Mouse (Mus musculus): ENCODE measurements around the gene Lmntd2. TPM values are rescaled to one million over a fixed set of nuclear protein-coding genes. Genes with fewer than 3 reads are reported as not detected.

Gene Lmntd2
- total and polyA plus RNA-seq, 3 experiments = 0.49 to 1.6 (median 0.93) TPM

- Histone ChIP-seq H3K9me3 (replicated peaks) (no peaks in the 10 kb centered on the region), H3K36me3 (replicated peaks) (peaks cover 34% of the 10 kb centered on the region), H3K4me1 (ENCODE audit: insufficient read depth, low read depth, low read length) (peaks cover 52% of the 10 kb centered on the region), H3K27me3 (ENCODE audit: insufficient read depth, low read length) (no peaks in the 10 kb centered on the region), H3K4me3 (ENCODE audit: low read depth, low read length) (no peak overlapping the region; the same call in 1 of the 2 replicates)
- ATAC-seq (ENCODE audit: extremely low read depth, insufficient number of reproducible peaks, low FRiP score, poor library complexity, severe bottlenecking) (no peak), DNase-seq (ENCODE audit: low spot score) (no peak)
- TF ChIP-seq GATA2 (IDR thresholded peaks at IDR 0.05; ENCODE audit: borderline replicate concordance, low read depth, low read length) (no peak), POLR2AphosphoS5 (IDR thresholded peaks at IDR 0.05; ENCODE audit: insufficient replicate concordance, low read depth, low read length) (no peak), CTCF (IDR thresholded peaks at IDR 0.05; ENCODE audit: low read depth, low read length) (no peak), TAL1 (conservative IDR thresholded peaks at IDR 0.05; ENCODE audit: low read depth, low read length) (no peak), GATA1 (IDR thresholded peaks at IDR 0.05; ENCODE audit: borderline replicate concordance, low read length) (no peak)
These were observed 8.9 kb upstream of the Lmntd2 start for GRCm38 (mm10) chr7:141222696-141223215.

GRCm38 (mm10) chr7:141222126-141222467 lies 8.2 kb upstream of the Lmntd2 start:
- Histone ChIP-seq H3K4me3 (ENCODE audit: low read depth, low read length) (peak overlapping the region; percentile 99; the same call in 1 of the 2 replicates), H3K9me3 (replicated peaks) (no peaks in the 10 kb centered on the region), H3K27me3 (ENCODE audit: insufficient read depth, low read length) (no peaks in the 10 kb centered on the region), H3K4me1 (ENCODE audit: insufficient read depth, low read depth, low read length) (peaks cover 57% of the 10 kb centered on the region), H3K36me3 (replicated peaks) (peaks cover 40% of the 10 kb centered on the region)
- DNase-seq (ENCODE audit: low spot score) (no peak), ATAC-seq (ENCODE audit: extremely low read depth, insufficient number of reproducible peaks, low FRiP score, poor library complexity, severe bottlenecking) (no peak)
- TF ChIP-seq GATA2 (IDR thresholded peaks at IDR 0.05; ENCODE audit: borderline replicate concordance, low read depth, low read length) = no peak
- no peak for TF ChIP-seq CTCF (IDR thresholded peaks at IDR 0.05; ENCODE audit: low read depth, low read length)
- no peak for TF ChIP-seq GATA1 (IDR thresholded peaks at IDR 0.05; ENCODE audit: borderline replicate concordance, low read length)
- TF ChIP-seq TAL1 (conservative IDR thresholded peaks at IDR 0.05; ENCODE audit: low read depth, low read length) = no peak
- no peak for TF ChIP-seq POLR2AphosphoS5 (IDR thresholded peaks at IDR 0.05; ENCODE audit: insufficient replicate concordance, low read depth, low read length)

GRCm38 (mm10) chr7:141221249-141222125 lies 7.6 kb upstream of the Lmntd2 start:
- peaks cover 63% of the 10 kb centered on the region for H3K4me1 ChIP-seq (ENCODE audit: insufficient read depth, low read depth, low read length)

GRCm38 (mm10) chr7:141220377-141220776 lies 6.5 kb upstream of the Lmntd2 start:
- H3K36me3 ChIP-seq (replicated peaks) = peaks cover 47% of the 10 kb centered on the region
- H3K9me3 ChIP-seq (replicated peaks) = no peaks in the 10 kb centered on the region
- ATAC-seq (ENCODE audit: extremely low read depth, insufficient number of reproducible peaks, low FRiP score, poor library complexity, severe bottlenecking) = no peak
- no peak for DNase-seq (ENCODE audit: low spot score)
- H3K27me3 ChIP-seq (ENCODE audit: insufficient read depth, low read length) = no peaks in the 10 kb centered on the region
- TF ChIP-seq CTCF (IDR thresholded peaks at IDR 0.05; ENCODE audit: low read depth, low read length) (no peak), GATA1 (IDR thresholded peaks at IDR 0.05; ENCODE audit: borderline replicate concordance, low read length) (no peak), TAL1 (conservative IDR thresholded peaks at IDR 0.05; ENCODE audit: low read depth, low read length) (no peak), GATA2 (IDR thresholded peaks at IDR 0.05; ENCODE audit: borderline replicate concordance, low read depth, low read length) (no peak), POLR2AphosphoS5 (IDR thresholded peaks at IDR 0.05; ENCODE audit: insufficient replicate concordance, low read depth, low read length) (no peak)
- H3K4me1 ChIP-seq (ENCODE audit: insufficient read depth, low read depth, low read length) = peaks cover 73% of the 10 kb centered on the region
- peak overlapping the region; percentile 99 for H3K4me3 ChIP-seq (ENCODE audit: low read depth, low read length)

More at GRCm38 (mm10) chr7:141221249-141222125, 7.6 kb upstream of the Lmntd2 start:
- DNase-seq (ENCODE audit: low spot score) (peak; percentile 95), ATAC-seq (ENCODE audit: extremely low read depth, insufficient number of reproducible peaks, low FRiP score, poor library complexity, severe bottlenecking) (peak; percentile 98)
- TF ChIP-seq POLR2AphosphoS5 (IDR thresholded peaks at IDR 0.05; ENCODE audit: insufficient replicate concordance, low read depth, low read length) (no peak), CTCF (IDR thresholded peaks at IDR 0.05; ENCODE audit: low read depth, low read length) (no peak), GATA1 (IDR thresholded peaks at IDR 0.05; ENCODE audit: borderline replicate concordance, low read length) (no peak), TAL1 (conservative IDR thresholded peaks at IDR 0.05; ENCODE audit: low read depth, low read length) (no peak), GATA2 (IDR thresholded peaks at IDR 0.05; ENCODE audit: borderline replicate concordance, low read depth, low read length) (no peak)
- peak overlapping the region; percentile 99 for H3K4me3 ChIP-seq (ENCODE audit: low read depth, low read length)
- peaks cover 46% of the 10 kb centered on the region for H3K36me3 ChIP-seq (replicated peaks)
- H3K27me3 ChIP-seq (ENCODE audit: insufficient read depth, low read length) = no peaks in the 10 kb centered on the region
- no peaks in the 10 kb centered on the region for H3K9me3 ChIP-seq (replicated peaks)

- ATAC-seq (ENCODE audit: extremely low read depth, insufficient number of reproducible peaks, low FRiP score, poor library complexity, severe bottlenecking) (no peak), DNase-seq (ENCODE audit: low spot score) (no peak)
- Histone ChIP-seq H3K36me3 (replicated peaks) (peaks cover 47% of the 10 kb centered on the region), H3K4me1 (ENCODE audit: insufficient read depth, low read depth, low read length) (peaks cover 81% of the 10 kb centered on the region), H3K27me3 (ENCODE audit: insufficient read depth, low read length) (no peaks in the 10 kb centered on the region), H3K4me3 (ENCODE audit: low read depth, low read length) (peak overlapping the region; percentile 99; the same call in 1 of the 2 replicates), H3K9me3 (replicated peaks) (no peaks in the 10 kb centered on the region)
- TF ChIP-seq GATA2 (IDR thresholded peaks at IDR 0.05; ENCODE audit: borderline replicate concordance, low read depth, low read length) (no peak), GATA1 (IDR thresholded peaks at IDR 0.05; ENCODE audit: borderline replicate concordance, low read length) (no peak), TAL1 (conservative IDR thresholded peaks at IDR 0.05; ENCODE audit: low read depth, low read length) (no peak), CTCF (IDR thresholded peaks at IDR 0.05; ENCODE audit: low read depth, low read length) (no peak), POLR2AphosphoS5 (IDR thresholded peaks at IDR 0.05; ENCODE audit: insufficient replicate concordance, low read depth, low read length) (no peak)
These were observed 5.7 kb upstream of the Lmntd2 start for GRCm38 (mm10) chr7:141219558-141220099.

Measured in G1E (cell line).